Mouse (Mus musculus) mesoderm, embryonic 11.5 days (tissue): Measurements from ENCODE around the gene Cyp2c40.
"Not testable (repeated sequence)": the region's sequence is repeated elsewhere in the genome, so short reads cannot be mapped to it uniquely, and the experiment has no call there.

Source experiments
- DNase-seq: peaks from one replicate; pipeline ENCODE4 v3.0.0-alpha.2; 2012; ENCODE audit warnings: low read depth, low spot score

Gene Cyp2c40

GRCm38 (mm10) chr19:39812714-39813113, at the start of gene Cyp2c40:
Gene Cyp2c40, minus strand, starts transcription at chr19:39812814.
- DNase-seq: not testable (repeated sequence)

GRCm38 (mm10) chr19:39820931-39821330, 8.3 kb upstream of the Cyp2c40 start:
- DNase-seq: not testable (repeated sequence)

GRCm38 (mm10) chr19:39816400-39816799, 3.8 kb upstream of the Cyp2c40 start:
- not testable (repeated sequence) for DNase-seq

DNA sequence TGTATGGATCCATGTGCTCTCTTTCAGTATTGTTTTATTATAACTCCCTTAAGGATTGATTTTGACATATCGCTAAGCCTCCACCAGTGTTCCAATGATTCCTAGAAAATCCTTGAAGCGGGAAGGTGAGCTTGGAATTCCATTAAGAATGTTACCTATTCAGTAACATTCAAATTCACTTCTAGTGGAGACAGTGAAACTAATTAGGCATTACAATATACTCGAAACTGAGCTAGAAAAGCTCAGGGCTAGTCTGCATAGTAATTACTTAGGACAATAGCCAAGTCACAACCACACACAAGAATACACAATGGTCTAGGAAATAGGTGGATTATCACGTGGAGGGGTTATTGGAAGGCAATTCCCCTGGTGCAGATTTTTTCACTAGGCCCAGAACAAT, 3.4 kb upstream of the Cyp2c40 start:
- not testable (repeated sequence) for DNase-seq

- DNase-seq: not testable (repeated sequence)
Observed at GRCm38 (mm10) chr19:39785458-39785857, 27.2 kb downstream of the Cyp2c40 start.

- DNase-seq: no peak
Observed at GRCm38 (mm10) chr19:39745357-39745756, 67.3 kb downstream of the Cyp2c40 start.

GRCm38 (mm10) chr19:39744361-39744760, 68.3 kb downstream of the Cyp2c40 start:
- DNase-seq: not testable (repeated sequence)

GRCm38 (mm10) chr19:39740920-39741319, 71.7 kb downstream of the Cyp2c40 start, which contains the start of gene Cyp2c68:
Gene Cyp2c68, minus strand, starts transcription at chr19:39741054.
- no peak for DNase-seq
